Mouse (Mus musculus) WW6 (cell line): Measurements from ENCODE around the gene Mcemp1.
A peak's percentile ranks its signal among the peaks of the same experiment; 100 is the strongest.

Source experiments
- DNase-seq: peaks from one replicate; pipeline ENCODE4 v3.0.0-alpha.2; 2013; ENCODE audit warnings: low read depth, low spot score

Gene Mcemp1

GRCm38 (mm10) chr8:3671980-3672491 is 6.5 kb downstream of the Mcemp1 start, which contains the start of gene Fcor:
Fcor (minus strand) TSS chr8:3672362.
- DNase-seq: peak; percentile 83

- DNase-seq: no peak
Observed at GRCm38 (mm10) chr8:3674671-3675070, 9.1 kb downstream of the Mcemp1 start.

DNA sequence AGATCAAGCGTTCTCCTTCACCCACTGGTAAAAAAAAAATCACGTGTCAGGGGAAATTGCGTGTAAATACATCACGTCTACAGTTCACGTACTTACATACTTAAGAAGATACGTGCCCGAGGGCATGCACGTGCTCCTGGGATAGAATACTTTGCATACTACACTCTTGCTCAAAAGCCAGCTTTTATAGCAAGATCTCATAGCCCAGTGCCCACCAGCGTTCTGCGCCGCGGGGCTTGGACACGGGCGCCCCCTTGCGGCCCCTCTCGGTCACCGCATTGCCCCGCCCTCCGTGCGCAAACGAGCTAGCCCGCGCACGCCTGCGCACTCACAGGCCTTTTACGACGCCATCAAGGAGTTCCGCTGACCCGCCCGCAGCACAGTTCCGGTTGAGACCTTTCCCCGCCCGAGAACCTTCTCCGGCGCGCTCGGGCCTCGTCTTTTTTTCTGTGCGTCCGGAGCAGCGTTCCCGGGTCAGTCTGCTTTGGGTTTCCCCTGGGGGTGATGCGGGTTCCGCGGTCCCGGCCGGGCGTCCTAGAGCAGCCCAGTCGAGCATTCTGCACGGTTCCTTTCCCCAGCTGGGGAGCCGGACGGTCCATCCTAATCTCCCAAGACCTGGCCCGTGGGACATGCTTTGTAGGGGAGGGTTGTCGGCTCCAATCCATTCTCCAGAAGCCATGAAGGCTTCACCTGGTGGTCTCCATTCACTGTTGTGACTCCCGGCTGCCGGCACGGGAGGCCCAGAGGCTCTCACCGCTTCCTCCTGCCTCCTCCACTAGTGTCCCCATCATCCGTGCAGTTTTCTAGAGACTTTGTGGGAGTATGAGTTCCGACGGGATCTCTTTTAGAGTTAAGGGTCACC is 10.8 kb downstream of the Mcemp1 start, which contains the start of gene Trappc5:
Gene Trappc5 (plus strand): TSS at position 169 of the 862 bp plus-strand sequence.
- DNase-seq: peak; percentile 87

DNA sequence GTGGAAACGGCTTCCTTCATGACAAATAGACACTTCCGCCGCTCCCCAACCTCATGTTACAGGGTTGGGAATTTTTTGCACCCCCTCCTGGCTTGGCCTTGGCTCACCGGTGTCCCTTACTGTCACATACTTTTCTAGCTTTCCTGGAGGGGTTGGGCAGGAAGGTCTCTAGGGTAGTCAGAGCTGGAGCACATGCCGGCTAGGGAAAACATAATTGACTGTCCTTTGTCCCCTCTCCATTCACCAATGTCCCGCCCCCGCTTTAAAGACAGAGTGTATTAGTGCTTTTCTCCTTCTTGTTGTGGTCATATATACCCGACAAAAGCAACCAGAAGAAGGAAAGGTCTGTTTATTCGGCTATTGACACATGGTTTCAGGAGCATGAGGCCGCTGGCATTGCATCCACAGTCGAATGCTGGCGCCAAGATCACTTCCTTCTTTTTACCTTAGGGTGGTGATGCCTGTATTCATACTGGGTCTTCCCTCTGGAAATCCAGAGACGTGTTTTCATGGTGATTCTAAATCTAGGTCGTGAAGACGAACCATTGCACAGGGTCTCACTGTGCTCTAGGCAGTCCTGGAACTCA is 11.5 kb downstream of the Mcemp1 start:
- DNase-seq: no peak

DNA sequence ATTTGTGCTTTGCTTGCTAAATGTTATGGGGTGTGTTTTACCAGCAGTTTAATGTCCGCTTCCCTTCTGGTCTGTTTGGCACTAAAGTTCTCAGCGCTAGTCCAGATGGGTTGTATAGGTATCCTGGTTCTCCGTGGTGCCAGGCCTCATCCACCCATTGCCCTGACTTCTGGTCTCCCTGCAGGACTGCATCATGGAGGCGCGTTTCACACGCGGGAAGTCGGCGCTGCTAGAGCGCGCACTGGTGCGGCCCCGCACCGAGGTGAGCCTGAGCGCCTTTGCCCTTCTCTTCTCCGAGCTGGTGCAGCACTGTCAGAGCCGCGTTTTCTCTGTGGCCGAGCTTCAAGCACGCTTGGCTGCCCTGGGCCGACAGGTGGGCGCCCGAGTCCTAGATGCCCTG is 13.3 kb downstream of the Mcemp1 start:
- no peak for DNase-seq

- no peak for DNase-seq
Observed at GRCm38 (mm10) chr8:3679236-3679635, 13.7 kb downstream of the Mcemp1 start.

DNA sequence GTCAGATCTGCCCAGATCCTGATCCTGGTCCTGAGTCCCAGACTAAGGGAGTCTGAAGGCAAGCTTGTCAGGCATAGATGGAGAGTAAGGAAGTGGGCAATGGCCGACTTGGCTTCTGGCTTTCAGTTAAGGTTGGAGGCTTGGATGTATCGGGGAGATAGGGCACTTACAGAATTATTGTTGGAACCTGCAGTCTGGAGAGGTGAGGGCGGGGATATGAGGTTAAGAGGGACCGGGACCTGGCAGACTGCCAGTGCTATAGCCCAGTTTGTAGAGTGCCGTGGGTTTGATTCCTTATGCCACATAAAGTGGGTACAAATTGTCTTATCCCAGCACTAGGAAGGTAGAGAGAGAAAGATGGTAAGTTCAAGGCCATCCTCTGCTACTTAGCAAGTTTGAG is 14.1 kb downstream of the Mcemp1 start:
- DNase-seq: no peak

DNA sequence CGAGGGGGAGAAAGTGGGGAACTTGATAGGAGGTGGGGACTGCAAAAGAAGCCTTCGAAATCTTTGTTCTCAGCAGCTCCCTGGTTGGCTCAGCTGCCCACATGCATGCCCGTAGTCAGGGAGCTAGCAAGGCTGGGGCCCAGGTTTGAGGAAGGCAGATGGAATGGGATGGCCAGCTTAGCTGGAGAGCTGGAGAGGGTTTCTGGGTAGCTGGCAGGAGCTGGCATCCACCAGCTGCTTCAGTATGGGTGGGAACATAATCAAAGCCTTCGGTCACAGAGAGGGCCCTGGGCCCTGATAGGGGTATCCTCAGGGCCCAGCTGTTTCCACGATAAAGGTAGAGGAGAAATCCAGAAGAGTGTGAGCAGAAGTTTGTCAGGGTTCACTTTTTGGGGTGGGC is 16.9 kb downstream of the Mcemp1 start:
- no peak for DNase-seq

GRCm38 (mm10) chr8:3683408-3684176 is 18.0 kb downstream of the Mcemp1 start:
- no peak for DNase-seq

DNA sequence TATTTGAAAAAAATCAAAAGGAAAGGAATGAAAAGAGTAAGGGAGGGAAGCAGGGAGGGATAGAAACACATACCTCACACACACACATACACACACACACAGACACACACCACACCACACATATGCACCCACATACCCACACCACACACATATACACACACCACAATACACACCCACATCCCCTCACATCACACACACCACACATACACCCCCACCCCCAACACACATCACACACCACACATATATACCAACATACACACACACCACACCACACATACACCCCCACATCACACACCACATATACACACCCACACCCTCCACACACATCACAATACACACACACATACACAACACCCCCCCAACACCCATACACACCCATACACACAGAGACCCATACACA is 19.0 kb downstream of the Mcemp1 start:
- DNase-seq: no peak

GRCm38 (mm10) chr8:3685422-3685821 is 19.9 kb downstream of the Mcemp1 start:
- no peak for DNase-seq

GRCm38 (mm10) chr8:3687537-3687936 is 22.0 kb downstream of the Mcemp1 start:
- no peak for DNase-seq

GRCm38 (mm10) chr8:3690774-3691173 is 25.2 kb downstream of the Mcemp1 start:
- DNase-seq: no peak

DNA sequence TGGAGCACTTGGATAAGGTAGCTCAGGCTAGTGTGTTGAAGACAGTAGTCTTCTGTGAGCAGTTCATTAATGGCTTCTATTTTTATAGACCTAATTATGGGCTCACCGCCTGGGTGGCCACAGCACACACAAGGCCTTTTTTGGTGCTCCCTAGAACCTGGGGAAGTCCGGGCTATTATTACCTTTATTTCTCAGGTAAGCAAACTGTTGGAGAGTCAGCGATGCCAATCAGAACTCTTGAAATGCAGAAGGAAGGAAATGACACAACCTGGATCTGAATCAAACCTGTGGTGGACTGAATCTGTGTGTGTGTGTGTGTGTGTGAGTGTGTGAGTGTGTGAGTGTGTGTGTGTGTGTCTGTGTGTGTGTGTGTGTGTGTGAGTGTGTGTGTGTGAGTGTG is 28.6 kb downstream of the Mcemp1 start, which contains the start of gene Fcer2a:
Gene Fcer2a (minus strand): TSS at position 55 of the 400 bp plus-strand sequence.
- no peak for DNase-seq

DNA sequence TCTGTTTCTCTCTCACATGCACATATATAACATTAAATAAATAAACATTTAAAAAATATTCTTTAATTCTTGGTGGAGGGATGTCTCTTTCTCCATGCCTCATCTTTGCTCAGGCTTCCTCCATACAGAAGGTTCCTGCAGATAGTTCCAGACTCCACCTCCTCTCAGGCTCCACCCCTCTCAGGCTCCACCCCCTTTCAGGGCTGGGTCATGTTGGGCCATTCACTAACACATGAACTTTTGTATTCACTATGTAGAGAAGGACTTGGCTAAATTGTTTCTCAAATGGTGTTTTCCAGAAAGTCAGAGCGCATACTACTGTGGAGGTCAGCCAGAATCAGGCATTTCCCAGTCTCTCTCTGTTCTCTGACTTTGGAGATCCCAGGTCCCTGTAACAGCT is 35.9 kb downstream of the Mcemp1 start:
- no peak for DNase-seq

DNA sequence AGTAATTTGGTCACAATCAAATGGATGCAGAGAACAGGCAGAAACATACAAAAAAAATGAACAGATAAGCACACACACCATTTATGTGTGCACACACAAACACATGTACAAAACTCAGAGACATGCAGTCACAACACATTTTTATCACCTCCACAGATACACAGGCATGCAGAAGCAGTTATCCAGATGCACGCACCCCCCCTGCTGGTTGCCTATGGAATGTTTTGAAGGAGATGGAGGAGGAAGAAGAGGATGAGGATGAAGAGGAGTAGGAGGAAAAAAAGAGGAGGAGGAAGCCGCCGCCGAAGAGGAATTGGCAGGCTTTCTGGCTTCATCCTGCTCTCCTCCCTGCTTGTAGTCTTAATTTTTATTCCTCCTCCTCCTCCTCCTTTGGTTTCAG is 40.2 kb downstream of the Mcemp1 start:
- DNase-seq: no peak

GRCm38 (mm10) chr8:3707611-3708010 is 42.1 kb downstream of the Mcemp1 start:
- DNase-seq: no peak

DNA sequence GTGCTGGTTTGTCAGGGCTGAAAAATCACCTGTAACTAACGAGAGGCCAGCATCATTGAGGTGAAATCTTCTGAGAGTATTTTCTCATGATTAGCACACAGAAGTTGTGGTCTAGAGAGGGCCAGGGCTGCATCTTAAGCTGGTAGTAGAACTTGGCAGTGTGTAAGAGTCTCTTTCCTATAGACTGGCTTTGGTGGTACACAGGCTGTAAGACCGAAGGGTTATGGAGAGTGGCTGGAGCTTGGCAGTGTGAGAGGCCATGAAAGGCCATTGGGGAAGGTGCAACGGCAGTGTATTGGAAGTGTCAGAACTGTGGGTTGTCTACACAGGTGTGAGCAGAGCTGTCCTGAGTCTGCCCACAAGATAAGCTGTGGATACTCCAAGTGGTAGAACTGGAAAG is 44.8 kb downstream of the Mcemp1 start:
- DNase-seq: no peak

GRCm38 (mm10) chr8:3711646-3712045 is 46.1 kb downstream of the Mcemp1 start:
- no peak for DNase-seq

DNA sequence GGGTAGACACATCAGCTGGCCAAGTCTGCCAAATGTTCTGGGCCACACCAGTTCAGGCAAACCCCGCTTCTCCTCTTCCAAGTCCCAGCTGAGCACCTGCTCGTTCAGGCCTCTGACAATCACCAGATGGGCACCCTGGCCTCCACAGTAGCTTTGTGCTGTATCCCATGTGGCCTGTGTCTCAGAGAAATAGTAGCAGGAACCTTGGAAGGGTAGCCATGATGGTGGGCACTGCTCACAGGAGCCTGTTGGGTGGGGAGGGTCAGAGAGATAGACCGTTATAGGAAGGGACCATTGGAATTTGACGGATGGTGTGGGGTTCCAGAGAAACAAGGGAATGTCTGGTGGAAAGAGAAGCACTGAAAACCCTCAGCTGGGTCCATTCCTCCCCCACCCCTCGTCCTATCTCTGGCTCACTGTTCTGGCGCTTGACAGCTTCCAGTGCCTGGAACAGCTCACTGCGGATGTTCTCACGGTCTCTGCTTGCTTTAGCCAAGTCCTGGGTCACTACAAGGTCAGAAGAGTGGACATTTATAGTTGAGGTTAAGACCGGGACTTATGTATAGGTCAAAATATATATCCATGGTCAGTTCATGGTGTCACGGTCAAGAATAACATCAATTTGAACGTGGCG is 51.9 kb downstream of the Mcemp1 start:
- no peak for DNase-seq

DNA sequence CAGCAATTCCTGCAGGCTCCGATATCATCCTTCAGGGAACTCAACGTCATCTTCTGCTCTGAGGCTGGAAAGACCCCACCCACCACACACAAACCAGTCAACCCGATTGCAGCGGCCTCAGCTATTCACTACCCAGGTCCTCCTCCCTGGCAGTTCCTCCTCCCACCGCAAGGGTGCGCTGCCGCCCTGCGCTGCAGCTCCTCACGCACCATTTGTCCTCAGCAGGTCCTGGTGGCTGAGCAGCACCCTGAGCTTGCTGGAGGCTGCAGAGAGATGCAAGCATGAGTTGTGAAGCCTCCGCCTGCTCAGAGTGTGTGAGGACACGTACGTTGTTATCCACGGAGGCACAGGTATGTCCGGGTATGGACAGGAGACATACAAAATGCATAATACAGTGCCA is 53.0 kb downstream of the Mcemp1 start:
- DNase-seq: peak; percentile 82
